Mouse (Mus musculus) hindbrain, postnatal 0 days (tissue): ENCODE results near the gene Hlcs. TPM values are rescaled to one million over a fixed set of nuclear protein-coding genes. Genes with fewer than 3 reads are reported as not detected.

Experiments
- ATAC-seq: fragments of 200-750 bp; cut with Nextera tagmentation; 2 replicates; pipeline ENCODE4 v1.8.0; 2017; ENCODE audit warnings: mild to moderate bottlenecking, moderate TSS enrichment, moderate library complexity
- DNase-seq: peaks from one replicate; pipeline ENCODE4 v3.0.0-alpha.2; 2015; ENCODE audit warnings: low spot score
- H3K27ac ChIP-seq: fragments of 300-500 bp; sonication (generic); 2 replicates; pipeline ENCODE4 v1.5.1; 2014; ENCODE audit warnings: mild to moderate bottlenecking
- H3K27me3 ChIP-seq: fragments of 300-500 bp; sonication (generic); 2 replicates; pipeline ENCODE4 v1.6.1; 2014; ENCODE audit warnings: low read length, mixed read lengths; ENCODE audit not compliant: insufficient read depth
- H3K36me3 ChIP-seq: fragments of 300-500 bp; sonication (generic); 2 replicates; pipeline ENCODE4 v1.6.1; 2014; ENCODE audit warnings: low read length, mixed read lengths; ENCODE audit not compliant: insufficient read depth
- H3K4me1 ChIP-seq: fragments of 300-500 bp; sonication (generic); 2 replicates; pipeline ENCODE4 v1.6.1; 2014; ENCODE audit warnings: antibody characterized with exemption, low read length, mixed read lengths; ENCODE audit not compliant: insufficient read depth
- H3K4me2 ChIP-seq: fragments of 300-500 bp; sonication (generic); 2 replicates; pipeline ENCODE4 v1.6.1; 2014; ENCODE audit warnings: low read depth, mild to moderate bottlenecking, low read length, moderate library complexity, mixed read lengths
- H3K4me3 ChIP-seq: fragments of 300-500 bp; sonication (generic); 2 replicates; pipeline ENCODE4 v1.5.1; 2014; ENCODE audit warnings: low read length
- H3K9ac ChIP-seq: fragments of 300-500 bp; sonication (generic); replicated peaks from 2 replicates; pipeline ENCODE4 v1.6.1; 2014; ENCODE audit warnings: mild to moderate bottlenecking, low read length, moderate library complexity, mixed read lengths
- H3K9me3 ChIP-seq: fragments of 300-500 bp; sonication (generic); 2 replicates; pipeline ENCODE4 v1.6.1; 2016; ENCODE audit warnings: low read length, mixed read lengths
- CTCF ChIP-seq: IDR thresholded peaks from 2 replicates; pipeline ENCODE4 v1.5.1; 2016; ENCODE audit warnings: antibody characterized with exemption, control low read depth, low read depth
- WGBS: fragments of 180-500 bp; shearing (Covaris S2); extraction: QIAGEN DNeasy Blood & Tissue Kit; methylation state at CpG from one replicate; pipeline ENCODE4 v1.1.7; 2014; 5-methylcytosine and 5-hydroxymethylcytosine counted together
- polyA plus RNA-seq: library from polyadenylated mRNA; unstranded; fragments of >200 nt; fragmentation: Nextera tagmentation; extraction: Ambion mirVana; gene quantifications from 2 replicates; pipeline ENCODE4 v1.2.1, GENCODE M21; 2015
- total RNA-seq: library from RNA; depleted of rRNA; stranded (reverse); fragments of >200 nt; gene quantifications from 2 replicates; pipeline ENCODE4 v1.2.3, GENCODE M21; 2014

Gene Hlcs
- total and polyA plus RNA-seq, 2 experiments from 2014 or later = 7.3 to 8.1 TPM

- no peak for TF ChIP-seq CTCF
- 77% methylated on average over 17 of the region's 17 CpGs for WGBS
- Histone ChIP-seq H3K36me3 (no peaks in the 10 kb centered on the region), H3K4me2 (no peak overlapping the region), H3K27ac (no peak overlapping the region), H3K9ac (no peak overlapping the region), H3K9me3 (no peaks in the 10 kb centered on the region), H3K4me3 (no peak overlapping the region), H3K27me3 (no peaks in the 10 kb centered on the region), H3K4me1 (no peaks in the 10 kb centered on the region)
- ATAC-seq = no peak
- DNase-seq = no peak
Observed at GRCm38 (mm10) chr16:94246058-94246784, 67.2 kb downstream of the Hlcs start.

GRCm38 (mm10) chr16:94241126-94241525 lies 72.2 kb downstream of the Hlcs start:
- H3K27me3 ChIP-seq = peaks cover 6% of the 10 kb centered on the region; the same call in 1 of the 2 replicates
- no peaks in the 10 kb centered on the region for H3K36me3 ChIP-seq
- no peak overlapping the region for H3K4me2 ChIP-seq
- H3K9me3 ChIP-seq = no peaks in the 10 kb centered on the region
- no peak for TF ChIP-seq CTCF
- ATAC-seq (no peak), DNase-seq (no peak)
- H3K27ac ChIP-seq = no peak overlapping the region
- H3K9ac ChIP-seq = no peak overlapping the region
- no peak overlapping the region for H3K4me3 ChIP-seq
- H3K4me1 ChIP-seq = 0 out of 2 replicates have a peak, but pooled peaks cover 4% of the 10 kb centered on the region
- WGBS = 90% methylated on average over 10 of the region's 10 CpGs

- 31% methylated on average over 2 of the region's 2 CpGs for WGBS
- H3K4me1 ChIP-seq = 0 out of 2 replicates have a peak, but pooled peaks cover 4% of the 10 kb centered on the region
- no peak overlapping the region for H3K4me2 ChIP-seq
- H3K9me3 ChIP-seq = no peaks in the 10 kb centered on the region
- TF ChIP-seq CTCF = no peak
- H3K9ac ChIP-seq = no peak overlapping the region
- ATAC-seq = no peak
- H3K4me3 ChIP-seq = no peak overlapping the region
- H3K27me3 ChIP-seq = peaks cover 6% of the 10 kb centered on the region; the same call in 1 of the 2 replicates
- no peak overlapping the region for H3K27ac ChIP-seq
- DNase-seq = no peak
- H3K36me3 ChIP-seq = no peaks in the 10 kb centered on the region
Observed at GRCm38 (mm10) chr16:94240190-94240589, 73.2 kb downstream of the Hlcs start.

GRCm38 (mm10) chr16:94239567-94239966 lies 73.8 kb downstream of the Hlcs start:
- H3K4me3 ChIP-seq = no peak overlapping the region

GRCm38 (mm10) chr16:94239146-94239545 lies 74.2 kb downstream of the Hlcs start:
- Histone ChIP-seq H3K9ac (no peak overlapping the region), H3K9me3 (no peaks in the 10 kb centered on the region), H3K4me1 (0 out of 2 replicates have a peak, but pooled peaks cover 4% of the 10 kb centered on the region), H3K36me3 (no peaks in the 10 kb centered on the region), H3K4me2 (no peak overlapping the region), H3K4me3 (no peak overlapping the region), H3K27me3 (peaks cover 6% of the 10 kb centered on the region; the same call in 1 of the 2 replicates), H3K27ac (no peak overlapping the region)
- TF ChIP-seq CTCF = no peak
- DNase-seq = no peak
- 95% methylated on average over 7 of the region's 7 CpGs for WGBS
- no peak for ATAC-seq

More at GRCm38 (mm10) chr16:94239567-94239966, 73.8 kb downstream of the Hlcs start:
- H3K36me3 ChIP-seq = no peaks in the 10 kb centered on the region
- H3K4me2 ChIP-seq = no peak overlapping the region
- peaks cover 6% of the 10 kb centered on the region; the same call in 1 of the 2 replicates for H3K27me3 ChIP-seq
- H3K4me1 ChIP-seq = 0 out of 2 replicates have a peak, but pooled peaks cover 4% of the 10 kb centered on the region
- no peak overlapping the region for H3K27ac ChIP-seq
- ATAC-seq (no peak), DNase-seq (no peak)
- H3K9me3 ChIP-seq = no peaks in the 10 kb centered on the region
- TF ChIP-seq CTCF = no peak
- H3K9ac ChIP-seq = no peak overlapping the region
- 84% methylated on average over 6 of the region's 6 CpGs for WGBS

- Histone ChIP-seq H3K4me3 (no peak overlapping the region), H3K9ac (no peak overlapping the region), H3K9me3 (no peaks in the 10 kb centered on the region), H3K27me3 (peaks cover 6% of the 10 kb centered on the region; the same call in 1 of the 2 replicates), H3K27ac (no peak overlapping the region), H3K36me3 (no peaks in the 10 kb centered on the region), H3K4me1 (0 out of 2 replicates have a peak, but pooled peaks cover 4% of the 10 kb centered on the region), H3K4me2 (0 out of 2 replicates have a peak overlapping the region, but pooled peaks have one; percentile 8)
- TF ChIP-seq CTCF = no peak
- ATAC-seq (no peak), DNase-seq (no peak)
- 62% methylated on average over 6 of the region's 6 CpGs for WGBS
Observed at GRCm38 (mm10) chr16:94237130-94237484, 76.3 kb downstream of the Hlcs start.
